Mouse (Mus musculus) brain, adult 10 weeks (tissue): ENCODE measurements around the gene Gm8439. TPM values are rescaled to one million over a fixed set of nuclear protein-coding genes. Genes with fewer than 3 reads are reported as not detected.

Experiments used
- polyA plus RNA-seq: library from polyadenylated mRNA; stranded (reverse); fragments of 350-450 nt; fragmentation: Illumina TruSeq; extraction: RNeasy Lipid Tissue Mini Kit (QIAGEN cat#74804); gene quantifications from one replicate; pipeline ENCODE4 v1.2.3, GENCODE M21; 2015; ENCODE audit warnings: low read depth, low replicate concordance

The Gm8439 gene
- not detected for polyA plus RNA-seq

DNA sequence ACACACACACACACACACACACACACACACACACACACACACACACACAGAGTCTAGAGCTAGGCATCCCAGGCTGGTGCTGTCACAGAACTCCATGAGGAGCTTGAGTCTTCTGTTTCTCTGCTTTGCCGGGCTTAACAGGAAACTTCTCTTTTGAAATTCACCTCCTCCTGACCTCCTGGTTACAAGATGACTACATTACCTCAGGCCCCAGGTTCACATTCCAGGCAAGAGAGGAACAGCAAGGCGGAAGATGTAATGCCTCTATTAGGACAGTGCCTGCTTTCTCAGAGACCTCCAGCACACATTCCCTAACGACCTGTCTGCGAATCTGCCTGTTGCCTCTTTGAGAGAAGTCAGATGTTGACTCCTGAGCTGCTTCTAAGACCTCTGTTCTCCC, at the start of gene Gm8439:
Gene Gm8439 (plus strand): TSS at position 301 of the 400 bp plus-strand sequence.

DNA sequence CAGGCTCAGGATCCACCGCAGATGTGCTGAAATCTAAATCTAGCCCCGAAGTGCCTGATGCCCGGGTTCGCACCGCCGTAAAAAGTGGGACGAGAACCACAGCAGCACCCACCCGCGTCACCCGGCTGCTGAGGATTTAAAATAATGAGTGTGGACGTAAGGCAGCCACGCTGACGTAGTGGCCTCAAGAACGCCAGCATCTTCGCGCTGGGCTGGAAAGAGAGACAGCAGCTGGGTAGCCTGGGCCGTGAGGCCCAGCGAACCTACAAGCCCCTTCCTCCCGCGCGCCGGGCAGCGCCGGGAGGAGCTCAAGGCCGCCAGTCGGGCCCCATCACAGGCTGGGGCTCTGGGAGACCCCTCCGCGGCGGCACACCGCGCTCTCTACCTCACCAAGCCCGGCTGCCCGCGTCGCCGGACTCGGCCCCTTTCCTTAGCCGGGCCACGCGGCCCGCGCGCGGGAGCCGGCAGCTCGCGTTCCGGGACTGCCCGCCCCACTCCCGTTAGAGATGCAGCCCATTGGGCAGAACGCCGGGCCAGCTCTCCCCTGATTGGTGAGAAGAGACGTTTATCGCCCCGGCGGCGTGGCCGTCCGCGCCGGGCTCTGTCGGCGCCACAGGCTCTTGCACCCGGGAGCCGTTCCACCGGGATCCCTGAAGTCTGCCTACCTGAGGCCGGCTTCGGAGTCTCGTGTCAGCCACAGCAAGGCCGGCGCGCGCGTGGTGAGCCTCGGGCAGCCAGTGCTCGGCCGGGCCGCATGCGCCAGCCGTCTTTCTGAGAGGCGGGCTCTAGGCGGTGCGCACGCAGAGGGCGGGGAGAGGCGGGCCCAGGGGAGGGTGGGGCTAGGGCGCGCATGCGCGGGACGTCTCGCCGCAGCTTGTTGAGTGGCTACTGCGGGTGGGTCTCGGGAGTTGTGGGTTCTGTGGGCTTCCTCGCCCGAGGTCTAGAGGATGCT, 18.8 kb upstream of the Gm8439 start, which contains the start of gene Ctps:
Gene Ctps (minus strand): TSS at position 791 of the 952 bp plus-strand sequence.

Other genes starting within 250 kb of the Gm8439 start
- 46.3 TPM for gene Scmh1, start 183.5 kb upstream of the Gm8439 start, polyA plus RNA-seq
- gene Slfnl1, start 56.5 kb upstream of the Gm8439 start, polyA plus RNA-seq: not detected
- 38.9 TPM for gene Ctps, start 18.5 kb upstream of the Gm8439 start, polyA plus RNA-seq
- 9.3 TPM for gene Cited4, start 77.8 kb downstream of the Gm8439 start, polyA plus RNA-seq
- 5.5 TPM for gene Kcnq4, start 159.9 kb downstream of the Gm8439 start, polyA plus RNA-seq
- gene Nfyc, start 242.8 kb downstream of the Gm8439 start, polyA plus RNA-seq: 48.3 TPM